Mouse (Mus musculus) c-Kit-positive CD71-positive TER-119-negative erythroid progenitor cells, embryonic 14.5 days (primary cell): ENCODE data around the gene Ginm1.

ENCODE experiments used
- DNase-seq: peaks from one replicate; pipeline ENCODE4 v3.0.0-alpha.2; 2013; ENCODE audit warnings: low read depth

The Ginm1 gene

GRCm38 (mm10) chr10:7792751-7793385 is at the start of gene Ginm1, which contains the start of gene Ppil4:
Ginm1 (minus strand) TSS chr10:7792824.
Ppil4 (plus strand) TSS chr10:7792891.
- DNase-seq = peak; percentile 87

GRCm38 (mm10) chr10:7841571-7842080 is 49.0 kb upstream of the Ginm1 start:
- DNase-seq = no peak

- no peak for DNase-seq
These were observed 48.2 kb upstream of the Ginm1 start for GRCm38 (mm10) chr10:7840785-7841184.

GRCm38 (mm10) chr10:7840353-7840733 is 47.7 kb upstream of the Ginm1 start:
- DNase-seq = no peak

GRCm38 (mm10) chr10:7839551-7840352 is 47.1 kb upstream of the Ginm1 start:
- no peak for DNase-seq

GRCm38 (mm10) chr10:7838874-7839421 is 46.3 kb upstream of the Ginm1 start:
- no peak for DNase-seq

- DNase-seq = no peak
These were observed 45.4 kb upstream of the Ginm1 start for GRCm38 (mm10) chr10:7838036-7838435.

- no peak for DNase-seq
These were observed 44.8 kb upstream of the Ginm1 start for GRCm38 (mm10) chr10:7837446-7837845.

GRCm38 (mm10) chr10:7836902-7837301 is 44.3 kb upstream of the Ginm1 start:
- DNase-seq = no peak

GRCm38 (mm10) chr10:7834671-7835225 is 42.1 kb upstream of the Ginm1 start:
- no peak for DNase-seq

- DNase-seq = no peak
These were observed 40.9 kb upstream of the Ginm1 start for GRCm38 (mm10) chr10:7833377-7834165.

- DNase-seq = no peak
These were observed 39.6 kb upstream of the Ginm1 start, which contains the start of gene Zc3h12d for GRCm38 (mm10) chr10:7832171-7832676. Zc3h12d (plus strand) TSS chr10:7832470.

- DNase-seq = no peak
These were observed 33.5 kb upstream of the Ginm1 start for GRCm38 (mm10) chr10:7826106-7826505.

- no peak for DNase-seq
These were observed 32.6 kb upstream of the Ginm1 start for GRCm38 (mm10) chr10:7825281-7825665.

GRCm38 (mm10) chr10:7824663-7825280 is 32.1 kb upstream of the Ginm1 start:
- no peak for DNase-seq

- DNase-seq = no peak
These were observed 29.4 kb upstream of the Ginm1 start for GRCm38 (mm10) chr10:7821981-7822380.

- DNase-seq = no peak
These were observed 27.5 kb upstream of the Ginm1 start for GRCm38 (mm10) chr10:7820171-7820570.

GRCm38 (mm10) chr10:7819603-7820002 is 27.0 kb upstream of the Ginm1 start:
- DNase-seq = no peak

- no peak for DNase-seq
These were observed 26.5 kb upstream of the Ginm1 start for GRCm38 (mm10) chr10:7819156-7819555.

- no peak for DNase-seq
These were observed 26.1 kb upstream of the Ginm1 start for GRCm38 (mm10) chr10:7818676-7819075.

- no peak for DNase-seq
These were observed 23.9 kb upstream of the Ginm1 start for GRCm38 (mm10) chr10:7816476-7816875.
